Mouse (Mus musculus) lung, postnatal 4 days (tissue): ENCODE data around the gene Pcolce2.

Experiments
- DNase-seq, 2 experiments: peaks; one replicate each; pipeline ENCODE4 v3.0.0; 2021

The Pcolce2 gene

DNA sequence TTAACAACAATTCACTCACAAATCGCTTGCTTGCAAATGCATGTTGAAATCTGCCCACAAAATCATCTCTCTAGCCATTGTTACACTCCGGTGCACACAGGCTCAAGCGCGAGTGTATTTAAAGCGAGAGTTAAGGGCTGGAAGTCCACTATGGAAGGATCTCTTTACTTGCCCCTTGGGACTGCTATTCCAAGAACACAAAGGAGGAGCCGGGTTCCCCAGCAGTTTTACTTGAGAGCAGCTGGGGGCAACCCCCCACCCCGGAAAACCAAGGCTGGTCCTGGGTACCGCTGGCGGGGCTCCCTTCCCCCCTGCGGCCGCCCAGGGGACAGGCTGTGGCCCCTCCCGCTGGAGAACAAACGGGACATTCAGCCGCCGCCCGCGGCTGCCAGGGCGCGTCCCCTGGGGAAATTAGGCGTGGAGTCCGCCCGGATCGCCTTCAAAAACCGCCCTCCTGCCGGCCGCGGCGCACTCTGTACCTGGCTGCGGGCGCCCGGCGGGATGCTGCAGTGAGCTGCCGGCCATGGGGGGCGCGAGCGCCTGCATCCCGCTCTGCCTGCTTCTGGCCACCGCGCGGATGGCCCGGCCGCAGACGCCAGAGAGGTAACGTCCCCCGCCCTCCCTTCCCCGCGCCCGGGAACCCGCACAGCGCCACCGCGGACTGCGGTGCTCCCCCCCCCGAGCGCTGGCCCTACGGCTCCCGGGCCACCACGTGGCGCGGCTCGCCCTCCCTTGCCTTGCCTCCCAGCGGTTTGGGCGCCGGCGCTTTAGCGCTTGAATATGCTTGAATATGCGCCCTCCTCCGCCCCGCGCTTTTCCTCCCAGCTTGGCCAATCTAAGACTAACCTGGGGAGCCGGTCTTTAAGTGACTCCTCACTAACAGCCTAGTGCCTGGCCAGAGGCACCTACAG lies at the start of gene Pcolce2:
Gene Pcolce2, plus strand, starts transcription at position 331 of the 911 bp plus-strand sequence.
- peak; percentile 20 to 56 for DNase-seq

DNA sequence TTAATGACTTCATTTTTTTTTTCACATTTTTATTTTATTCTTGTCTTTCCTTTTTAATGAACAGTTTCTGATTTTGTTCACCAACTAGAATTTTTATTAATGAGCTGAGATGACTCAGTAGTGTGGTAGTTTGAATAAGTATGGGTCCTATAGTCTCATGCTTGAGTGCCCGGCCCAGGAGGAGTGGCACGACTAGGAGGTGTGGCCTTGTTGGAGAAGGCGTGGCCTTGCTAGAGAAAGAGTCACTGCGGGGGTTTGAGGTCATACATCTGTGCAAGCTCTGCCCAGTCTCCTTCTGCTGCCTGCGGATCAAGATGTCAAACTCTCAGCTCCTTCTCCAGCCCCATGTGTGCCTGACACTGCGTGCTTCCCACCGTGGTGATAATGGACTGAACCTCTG lies 49.3 kb upstream of the Pcolce2 start:
- no peak for DNase-seq

DNA sequence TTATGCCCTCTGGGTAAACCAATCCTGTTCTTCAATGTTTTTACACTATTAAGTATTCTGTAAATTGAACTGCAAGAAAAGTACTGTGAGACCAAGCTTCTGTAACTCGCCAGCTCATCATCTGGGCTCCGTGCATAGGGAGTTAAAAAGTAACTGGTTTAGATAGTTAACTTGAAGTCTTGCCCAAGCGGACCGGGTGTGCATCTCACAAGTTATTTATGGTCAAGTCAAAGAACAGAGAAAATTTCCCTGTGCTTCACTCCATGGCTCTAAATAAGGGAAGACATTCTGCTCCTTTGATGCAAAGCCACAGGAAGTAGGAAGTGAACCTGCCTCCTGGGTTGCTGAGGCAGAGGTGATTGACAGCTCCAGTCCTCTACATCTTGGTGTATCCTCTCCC lies 43.1 kb upstream of the Pcolce2 start:
- DNase-seq, result no peak

DNA sequence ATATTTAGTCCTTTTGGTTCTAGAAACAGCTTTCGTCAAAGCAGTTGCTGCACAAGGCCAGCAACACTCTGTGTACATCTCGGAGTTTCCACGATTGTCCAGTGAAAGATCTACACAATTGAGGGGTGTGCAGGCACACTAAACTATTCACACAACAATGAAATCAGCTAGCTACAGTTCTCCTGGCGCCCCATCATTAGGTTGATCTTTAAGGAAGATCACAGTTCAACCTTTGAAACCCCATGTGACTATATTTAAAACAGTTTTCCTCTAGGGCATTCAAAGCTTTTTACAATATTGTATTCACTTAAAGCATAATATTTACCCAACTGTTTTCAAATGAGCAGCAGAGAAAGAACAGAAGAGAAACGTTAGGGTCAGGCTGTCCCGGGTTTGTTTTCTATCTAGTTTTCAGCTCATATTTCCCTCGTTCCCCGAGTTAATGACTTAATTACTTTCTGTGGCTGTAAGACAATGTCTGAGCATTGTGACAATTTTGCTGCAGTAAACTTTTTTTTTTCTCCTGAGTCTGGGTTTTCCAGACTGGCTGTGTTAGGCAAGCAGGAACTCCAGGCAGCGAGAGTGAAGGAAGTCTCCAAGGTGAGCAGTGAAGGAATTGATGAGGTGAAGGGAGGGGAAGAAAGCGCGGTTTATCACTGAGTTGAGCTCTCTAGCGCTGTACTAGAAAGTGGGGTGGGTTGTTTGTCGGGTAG lies 39.8 kb upstream of the Pcolce2 start:
- no peak for DNase-seq

DNA sequence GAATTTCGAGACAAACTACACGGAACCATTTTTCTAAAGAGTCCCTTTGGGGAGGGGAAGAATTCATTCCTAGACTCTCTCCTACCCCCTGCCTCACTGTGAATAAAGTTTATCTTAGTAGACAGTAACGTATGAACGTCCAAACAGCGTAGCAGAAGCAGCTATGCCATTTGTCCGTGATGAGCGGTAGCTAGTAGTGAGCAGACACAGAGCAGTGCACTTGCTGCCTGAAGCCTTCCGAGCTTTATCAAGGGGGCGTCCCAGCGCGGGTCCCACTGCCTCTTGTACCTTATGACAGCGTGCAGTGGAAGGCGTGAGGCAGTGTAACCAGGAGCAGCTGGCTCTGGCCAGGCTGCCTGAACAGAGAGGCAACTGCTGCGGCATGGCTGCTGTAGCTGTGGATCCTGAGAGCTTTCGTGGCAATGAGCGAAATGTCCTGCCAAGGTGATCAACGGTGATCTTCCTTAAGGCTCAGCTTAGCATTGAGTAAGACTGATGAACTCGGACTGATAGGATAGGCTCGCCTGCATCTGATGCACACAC lies 39.2 kb upstream of the Pcolce2 start:
- DNase-seq, result peak in 1 of 2 experiments; percentile 30

DNA sequence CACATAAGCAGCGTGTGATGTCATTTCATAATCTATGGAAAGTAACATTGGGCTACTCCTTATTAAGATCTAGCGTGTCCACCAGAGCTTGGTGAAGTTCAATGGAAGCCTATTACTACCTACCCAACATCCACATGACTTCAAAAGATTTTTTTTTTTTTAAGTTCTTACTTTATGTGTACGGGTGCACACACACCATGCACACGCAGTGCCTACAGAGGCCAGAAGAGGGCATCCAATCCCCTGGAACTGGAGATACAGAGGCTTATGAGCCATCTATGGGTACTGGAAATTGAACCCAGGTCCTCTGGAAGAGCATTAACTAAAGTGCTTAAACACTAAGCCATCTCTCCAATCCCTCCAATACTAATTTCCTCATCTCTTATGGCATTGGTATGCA lies 38.0 kb upstream of the Pcolce2 start:
- DNase-seq, result no peak

DNA sequence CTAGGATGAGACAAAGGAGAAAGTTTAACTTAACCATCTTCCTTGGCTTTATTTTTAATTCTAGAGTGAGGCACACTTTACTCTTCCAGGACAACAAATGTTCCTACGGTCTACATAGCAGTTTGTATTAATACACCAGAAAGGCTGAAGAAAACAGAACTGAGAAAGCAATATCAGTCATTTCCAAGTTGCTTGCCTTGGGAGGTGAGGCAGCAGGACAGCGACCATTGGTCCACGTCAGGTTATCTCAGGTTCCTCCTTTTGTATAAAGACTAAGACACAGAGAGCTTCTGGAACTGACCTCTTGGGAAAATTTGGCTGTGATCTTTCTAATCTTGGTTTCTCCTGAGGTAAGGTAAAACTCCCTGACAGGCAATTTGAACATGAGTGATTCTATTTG lies 34.6 kb upstream of the Pcolce2 start:
- no peak for DNase-seq

DNA sequence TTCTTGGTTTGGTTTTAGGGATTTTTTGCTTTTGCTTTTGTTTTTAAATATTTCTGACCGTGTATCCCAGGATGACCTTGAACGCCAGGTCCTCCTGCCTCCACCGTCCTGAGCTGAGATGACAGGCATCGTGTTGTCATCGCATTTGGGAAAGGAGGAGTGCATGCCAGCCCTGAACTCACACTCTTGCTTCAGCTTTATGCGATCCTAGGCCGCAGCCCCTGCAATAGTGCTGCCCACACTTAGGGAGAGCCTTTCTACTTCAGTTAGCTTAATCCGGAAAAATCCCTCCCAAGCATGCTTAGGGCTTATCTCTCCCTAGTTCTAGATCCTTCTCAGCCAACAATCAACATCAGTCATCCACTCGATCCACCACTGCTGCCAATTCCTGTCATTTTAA lies 34.1 kb upstream of the Pcolce2 start:
- no peak for DNase-seq

DNA sequence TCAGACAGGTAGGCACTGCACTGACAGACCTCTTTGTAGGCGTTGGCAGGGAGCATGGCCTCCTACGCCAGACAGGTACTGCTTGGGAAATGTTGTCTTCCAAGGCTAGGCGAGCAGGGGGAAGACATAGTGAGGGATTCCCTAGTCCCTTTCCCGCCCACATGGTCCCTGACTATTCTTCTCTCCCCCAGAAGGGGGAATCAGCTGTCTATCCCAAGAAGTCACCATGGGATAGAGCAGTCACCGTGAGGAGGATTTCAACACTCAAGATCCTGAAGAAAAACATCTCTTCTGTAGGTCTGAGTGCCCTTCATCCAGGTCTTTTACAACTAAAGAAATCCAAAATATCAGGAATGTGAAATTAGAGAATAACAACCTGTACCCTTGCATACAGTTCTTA lies 30.2 kb upstream of the Pcolce2 start:
- no peak for DNase-seq

DNA sequence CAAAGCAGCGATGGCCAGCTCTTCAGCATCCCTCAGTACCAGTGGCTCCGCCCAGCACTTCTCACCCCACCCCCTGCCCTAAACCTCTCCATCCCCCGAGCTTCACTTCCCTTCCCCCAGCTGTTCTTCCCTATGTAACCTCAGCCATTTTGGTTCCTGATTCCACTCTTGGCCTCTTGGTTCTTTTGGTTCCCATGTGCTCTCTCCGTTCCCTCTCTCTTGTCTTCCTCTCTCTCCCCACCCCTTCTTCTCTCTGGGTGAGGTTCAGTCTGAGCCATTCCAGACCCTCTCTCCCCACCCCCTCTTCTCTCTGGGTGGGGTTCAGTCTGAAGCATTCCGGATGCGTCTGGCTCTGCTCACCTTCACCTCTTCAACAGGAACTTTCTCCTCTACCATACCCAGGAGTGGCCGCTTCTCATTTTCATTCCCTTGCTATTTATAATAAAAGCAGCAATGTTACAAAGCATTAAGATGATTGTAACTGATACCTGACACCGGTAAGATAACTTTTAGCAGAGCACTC lies 25.1 kb upstream of the Pcolce2 start:
- DNase-seq, result no peak

DNA sequence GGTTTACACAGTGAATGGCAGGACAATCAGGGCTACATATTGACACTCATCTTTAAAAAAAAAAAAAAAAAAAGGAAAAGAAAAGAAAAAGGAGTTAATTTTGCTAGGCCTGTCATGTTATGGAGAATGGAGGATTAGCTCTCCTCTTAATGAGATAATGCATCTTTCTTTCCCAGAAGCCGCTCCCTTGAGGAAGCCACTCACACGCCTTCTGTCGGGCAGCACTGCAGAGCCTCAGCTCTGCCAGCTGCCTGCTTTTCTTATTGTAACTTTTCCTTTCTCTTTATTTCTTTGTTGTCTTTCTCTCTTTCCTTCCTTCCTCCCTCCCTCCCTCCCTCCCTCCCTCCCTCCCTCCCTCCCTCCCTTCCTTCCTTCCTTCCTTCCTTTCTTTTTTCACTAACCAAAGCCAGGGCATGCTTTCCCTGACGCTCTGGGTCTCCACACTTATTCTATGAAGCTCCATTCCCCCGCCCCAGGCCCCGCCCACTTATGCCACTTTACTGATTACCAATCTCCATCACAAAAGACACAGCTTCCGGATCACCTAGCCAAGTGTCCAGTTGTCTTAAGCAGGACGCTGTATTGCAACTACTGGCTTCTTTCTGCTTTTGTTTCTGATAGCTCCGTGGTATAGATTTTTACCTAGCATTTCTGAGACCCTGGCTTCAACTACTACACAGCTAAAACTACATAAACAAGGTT lies 23.8 kb upstream of the Pcolce2 start:
- DNase-seq, result no peak

DNA sequence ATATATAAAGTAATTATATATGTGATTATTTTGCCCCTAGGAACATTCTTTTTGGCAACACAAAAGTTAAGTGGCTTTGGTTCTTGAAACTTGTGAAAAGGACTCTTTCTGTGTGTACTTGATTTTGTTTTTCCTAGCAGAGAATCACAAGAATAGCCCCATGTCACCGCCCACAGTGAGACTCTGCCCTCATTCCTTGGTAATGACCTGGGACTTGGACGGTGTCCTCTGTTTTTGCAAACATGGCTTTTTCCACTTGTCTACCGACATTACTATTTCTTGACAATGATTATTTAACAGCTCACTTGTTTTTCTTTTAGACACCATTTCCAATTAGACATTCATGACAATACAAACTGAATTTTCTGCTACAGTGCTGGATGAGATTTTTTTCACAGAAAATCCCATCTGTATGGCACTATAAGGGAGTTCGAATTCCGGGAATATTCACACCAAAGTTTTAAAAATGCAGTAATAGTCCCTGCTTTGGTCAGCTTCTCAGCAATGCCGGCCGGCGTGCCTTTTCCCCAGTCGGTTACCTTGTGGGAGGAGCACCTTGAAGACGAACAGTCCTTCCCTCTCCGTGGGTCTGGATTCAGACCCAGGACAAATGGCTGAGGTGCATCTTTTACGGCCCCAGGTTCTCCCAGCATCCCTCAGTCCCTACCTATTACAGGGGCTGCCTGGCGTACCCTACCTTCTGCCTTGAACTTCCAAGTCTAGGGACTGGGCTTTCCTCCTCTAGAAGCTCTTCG lies 22.4 kb upstream of the Pcolce2 start:
- DNase-seq, result peak; percentile 20 to 46

DNA sequence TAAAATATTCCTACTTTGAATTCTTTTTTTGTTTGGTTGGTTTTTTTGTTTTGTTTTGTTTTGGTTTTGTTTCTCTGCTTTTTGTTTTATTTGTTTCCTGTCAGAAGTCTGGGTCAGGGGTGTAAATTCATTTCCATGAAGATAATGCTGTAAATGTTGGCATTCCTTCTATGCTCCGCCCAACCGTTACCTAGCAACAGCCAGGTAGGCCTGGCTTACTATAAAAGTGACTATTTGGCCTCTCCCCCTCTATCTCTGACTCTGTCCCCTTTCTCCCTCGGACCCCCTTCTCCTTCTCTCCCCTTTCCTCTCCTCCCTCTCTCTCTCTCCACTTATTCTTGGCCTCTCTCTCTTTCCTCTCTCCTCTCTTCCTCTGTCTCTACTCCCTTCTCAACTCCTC lies 21.4 kb upstream of the Pcolce2 start:
- DNase-seq, result no peak

DNA sequence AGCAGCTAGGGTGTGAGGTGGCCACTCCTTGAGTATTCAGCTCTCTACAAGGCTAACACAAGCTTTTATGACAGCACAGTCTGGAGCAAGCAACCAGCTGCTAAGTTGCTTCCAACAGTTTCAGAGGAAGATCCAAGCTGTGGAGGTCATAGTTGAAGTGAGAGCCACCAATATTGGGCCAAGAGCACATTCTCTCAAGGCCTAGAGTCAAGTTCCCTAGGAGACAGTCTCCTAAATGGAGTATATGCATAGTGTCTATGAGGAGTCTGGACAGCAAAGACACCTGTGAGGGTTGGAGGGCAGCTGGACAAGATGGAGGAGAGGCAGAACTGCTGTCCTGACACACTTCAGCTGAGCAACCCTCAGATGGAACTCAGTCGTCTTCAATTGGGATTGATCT lies 18.8 kb upstream of the Pcolce2 start:
- peak; percentile 43 to 83 for DNase-seq

DNA sequence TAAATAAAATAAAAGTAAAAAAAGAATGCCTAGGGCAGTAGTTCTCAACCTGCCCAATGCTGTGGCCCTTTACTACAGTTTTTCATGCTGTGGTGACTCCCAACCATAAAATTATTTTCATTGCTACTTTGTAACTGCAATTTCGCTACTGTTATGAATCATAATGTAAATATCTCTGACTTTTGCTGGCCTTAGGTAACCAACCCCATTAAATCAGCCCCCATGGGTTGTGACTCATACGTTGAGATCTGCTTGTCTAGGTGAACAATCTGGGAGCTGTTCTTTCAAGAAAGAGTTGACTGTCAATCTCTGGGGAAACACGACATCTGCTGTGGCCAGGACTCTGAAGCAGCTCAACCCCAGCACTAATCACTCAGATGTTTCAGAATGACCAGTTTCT lies 13.3 kb upstream of the Pcolce2 start:
- DNase-seq, result no peak

DNA sequence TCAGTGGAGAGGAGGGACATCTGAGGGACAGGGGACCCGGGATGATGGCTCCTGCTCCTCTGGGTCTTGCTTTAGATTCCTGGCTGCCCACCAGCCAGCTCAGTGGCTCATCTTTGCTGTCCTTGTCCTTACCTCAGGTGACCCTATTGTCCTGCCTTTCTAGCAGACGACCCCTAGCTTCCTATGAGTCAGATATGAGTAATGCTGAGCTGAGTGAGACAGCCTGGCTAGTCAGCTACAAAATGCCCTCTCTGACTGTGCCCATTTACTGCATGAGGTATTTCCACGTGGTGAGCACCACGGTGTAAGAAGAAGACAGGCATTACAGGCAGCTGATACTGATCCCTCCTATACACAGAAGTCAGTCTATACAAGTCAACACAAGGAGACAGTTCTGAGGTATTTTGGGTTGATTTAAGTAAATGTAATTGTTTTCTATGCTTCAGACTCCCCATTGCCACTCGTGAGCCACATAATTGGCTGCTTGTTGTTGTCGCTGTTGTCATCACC lies 8.9 kb upstream of the Pcolce2 start:
- no peak for DNase-seq

DNA sequence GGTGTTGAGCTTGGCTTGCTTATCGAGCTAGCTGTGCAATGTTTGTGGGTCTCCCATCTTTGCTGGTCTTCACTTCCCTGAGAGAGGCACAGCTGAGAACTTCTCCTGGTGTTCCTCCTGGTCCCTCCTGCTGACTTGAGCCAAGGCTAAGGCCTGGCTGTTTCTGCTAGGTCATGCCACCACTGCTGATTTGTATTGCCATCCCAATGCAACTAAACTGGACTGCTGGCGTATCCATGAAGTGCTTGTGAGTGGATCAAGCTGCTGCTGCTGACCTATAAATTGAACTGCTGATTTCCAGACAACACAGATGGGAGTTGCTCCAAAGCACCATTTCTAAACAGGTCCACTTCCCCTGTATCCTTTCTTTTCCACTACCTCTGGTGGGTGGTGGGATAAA lies 7.8 kb upstream of the Pcolce2 start:
- DNase-seq, result peak; percentile 19 to 54

DNA sequence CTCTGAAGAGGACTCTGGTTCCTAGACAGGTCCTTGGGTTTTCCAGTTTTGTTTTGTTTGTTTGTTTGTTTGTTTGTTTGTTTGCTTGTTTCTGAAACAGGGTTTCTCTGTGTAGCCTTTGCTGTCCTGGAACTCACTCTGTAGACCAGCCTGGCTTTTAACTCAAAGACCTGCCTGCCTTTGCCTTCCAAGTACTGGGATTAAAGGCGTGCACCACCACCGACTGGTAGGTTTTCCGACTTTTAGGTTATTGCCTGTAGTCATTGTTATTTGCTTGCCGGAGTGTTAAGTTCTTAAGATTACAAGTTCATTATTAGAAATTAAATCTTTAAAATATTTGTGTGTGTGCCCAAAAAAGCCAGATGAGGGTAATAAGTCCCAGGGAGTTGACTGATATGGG lies 1.0 kb upstream of the Pcolce2 start:
- DNase-seq, result no peak

DNA sequence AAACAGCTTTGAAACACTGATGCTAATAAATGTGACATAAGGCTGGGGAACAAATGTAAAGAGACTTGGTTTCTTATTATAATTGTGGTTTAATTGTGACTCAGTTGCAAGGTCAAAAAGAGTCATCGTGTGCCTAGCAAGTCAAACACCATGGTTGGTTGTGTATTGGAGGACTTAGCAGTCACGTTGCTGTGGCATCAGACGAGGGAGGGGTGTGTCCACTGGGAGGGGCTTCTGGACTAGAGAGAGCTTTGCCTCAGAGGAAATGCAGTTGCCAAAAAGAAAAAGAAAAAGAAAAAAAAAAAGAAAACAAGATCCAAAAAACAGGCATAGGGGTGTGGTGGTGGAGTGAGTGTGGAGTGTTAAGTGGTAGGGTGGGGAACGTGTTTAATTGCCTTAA lies 2.5 kb downstream of the Pcolce2 start:
- DNase-seq, result no peak

DNA sequence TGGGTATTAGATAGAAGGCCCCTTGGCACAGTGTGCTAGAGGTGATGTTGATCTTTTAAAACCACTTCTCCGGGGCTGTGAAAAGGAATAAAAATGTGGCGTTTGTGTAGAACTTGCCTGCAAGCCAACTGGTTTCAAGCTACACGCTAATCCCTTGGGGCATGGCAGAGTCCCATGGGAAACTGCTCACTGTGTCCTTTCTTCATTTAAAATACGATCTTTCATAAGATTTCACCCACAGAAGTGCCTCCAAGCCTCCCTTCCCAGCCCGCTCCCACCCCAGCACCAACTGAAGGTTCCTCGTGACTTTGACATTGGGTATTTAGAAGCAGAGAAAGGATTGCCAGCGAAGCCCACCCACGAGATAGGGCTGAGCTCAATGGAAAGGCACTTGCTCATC lies 8.5 kb downstream of the Pcolce2 start:
- no peak for DNase-seq

DNA sequence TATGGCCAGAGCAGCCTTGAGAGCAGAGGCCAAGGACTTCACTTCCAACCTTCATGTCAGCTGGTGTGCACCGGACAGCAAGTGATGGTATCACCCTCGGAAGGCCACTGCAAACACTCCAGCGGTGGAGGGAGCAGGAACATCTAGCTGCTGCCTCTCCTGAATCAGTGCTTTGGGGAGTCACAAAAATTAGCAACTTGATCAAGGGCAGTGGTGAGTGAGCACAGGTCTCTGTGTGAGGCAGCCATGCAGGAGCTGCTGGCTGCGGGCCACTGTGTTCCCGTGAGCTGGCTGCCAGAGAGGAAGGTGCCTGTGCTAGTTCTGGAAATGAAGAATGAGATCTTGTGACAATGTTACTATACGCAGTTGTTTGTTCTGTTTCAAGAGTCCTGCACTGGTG lies 16.0 kb downstream of the Pcolce2 start:
- no peak for DNase-seq

DNA sequence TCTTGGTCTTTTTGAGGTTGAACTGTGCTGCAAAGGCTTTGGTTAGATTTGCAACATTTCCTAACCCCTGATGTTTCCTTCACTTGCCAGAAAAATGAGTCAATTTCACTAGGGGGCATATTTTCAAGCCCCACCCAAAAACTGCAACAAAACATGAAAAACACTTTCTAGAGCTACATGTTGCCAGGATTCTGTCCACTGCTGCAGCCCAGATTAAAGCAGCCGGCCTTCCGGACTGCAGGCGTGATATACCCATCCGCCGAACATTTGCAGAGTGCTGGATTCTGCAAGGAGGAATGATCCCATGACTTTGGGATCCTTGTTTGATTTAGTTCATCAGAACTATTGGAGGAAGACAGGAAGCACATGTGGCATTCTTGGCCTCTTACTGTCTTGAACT lies 17.0 kb downstream of the Pcolce2 start:
- DNase-seq, result peak in 1 of 2 experiments; percentile 51
